Mouse (Mus musculus): ENCODE measurements around the gene Gm12166. TPM values are rescaled to one million over a fixed set of nuclear protein-coding genes. Genes with fewer than 3 reads are reported as not detected.

The Gm12166 gene
- total RNA-seq, 2 experiments from 2014 or later: 1.7 TPM; not detected in 1

DNA sequence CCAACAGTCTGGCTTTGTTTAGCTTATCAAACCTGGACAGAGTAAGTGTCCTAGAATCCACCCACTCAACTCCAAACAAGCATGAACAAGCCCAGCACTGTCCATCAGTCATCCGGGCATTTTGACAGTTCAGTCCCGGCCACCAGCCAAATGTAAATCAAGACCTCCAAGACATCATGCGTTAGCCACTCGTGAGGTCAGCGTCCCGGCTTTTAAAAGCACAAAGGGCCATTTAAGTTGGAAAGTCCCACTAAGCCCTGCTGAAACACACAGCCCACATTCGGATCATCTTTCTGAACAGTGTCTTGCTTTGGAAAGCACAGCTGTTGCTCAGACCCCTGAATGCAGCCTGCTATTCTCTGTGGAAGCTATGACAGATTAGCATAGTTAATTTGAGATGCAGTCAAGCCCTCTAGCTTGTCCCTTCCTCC lies 26.1 kb downstream of the Gm12166 start:
- no peak for ATAC-seq (replicated peaks; ENCODE audit: low FRiP score, poor library complexity, severe bottlenecking)

DNA sequence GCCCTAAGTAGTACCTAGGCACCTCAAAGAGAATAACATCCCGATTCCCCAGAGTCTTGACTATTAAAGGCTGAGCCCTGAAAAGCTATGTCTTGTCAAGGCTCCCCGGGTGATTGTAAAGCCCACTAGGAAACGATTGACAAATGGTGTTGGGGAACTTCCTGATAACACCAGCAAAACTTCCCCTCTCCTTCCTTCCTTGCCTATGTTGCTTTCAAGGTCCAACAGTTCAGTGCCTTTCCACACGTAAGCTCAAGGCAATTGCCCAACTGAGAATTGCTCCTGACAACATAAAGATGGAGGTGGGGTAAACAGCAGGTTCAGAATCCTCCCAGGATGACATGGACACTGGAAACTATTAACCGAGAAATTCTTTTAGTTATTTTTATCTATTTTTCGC lies 29.1 kb downstream of the Gm12166 start:
- ATAC-seq (replicated peaks; ENCODE audit: low FRiP score, poor library complexity, severe bottlenecking): no peak

DNA sequence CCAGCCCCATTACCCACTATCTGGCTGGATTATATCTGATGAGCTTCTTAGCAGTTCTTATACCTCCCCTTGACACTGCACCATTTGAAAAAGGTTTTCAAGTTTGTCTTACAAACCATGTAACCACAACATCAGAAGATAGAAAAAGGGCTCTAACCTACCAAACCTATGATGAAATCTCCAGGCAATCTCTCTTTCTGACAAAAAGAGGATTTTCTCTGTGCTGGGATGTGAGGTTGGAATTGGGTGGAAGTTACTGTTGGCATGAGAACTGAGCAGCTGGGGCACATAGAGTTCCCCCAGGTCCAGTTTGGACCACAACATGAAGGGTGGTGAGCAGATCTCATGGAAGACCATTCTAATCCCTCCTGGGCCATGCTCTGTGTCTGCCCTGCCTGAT lies 30.3 kb downstream of the Gm12166 start:
- ATAC-seq (replicated peaks; ENCODE audit: low FRiP score, poor library complexity, severe bottlenecking): no peak

DNA sequence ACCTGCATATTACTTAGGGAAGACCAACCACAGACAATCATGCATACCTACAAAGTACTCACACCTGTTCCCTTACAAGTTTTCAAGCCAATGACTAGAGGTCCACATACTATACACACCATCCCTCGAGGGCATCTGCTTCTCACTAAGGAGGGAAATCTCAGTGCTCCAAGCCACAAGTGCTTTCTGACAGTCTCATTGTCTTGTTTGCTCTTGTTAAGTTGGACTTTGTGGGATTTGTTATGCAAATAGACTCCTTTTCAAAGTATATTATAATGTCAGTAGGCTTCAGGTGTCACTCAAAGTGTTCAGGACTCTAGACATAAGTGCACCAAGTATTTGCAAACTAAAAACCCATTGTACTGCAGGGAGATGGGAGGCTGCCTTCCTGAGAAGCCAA lies 31.9 kb downstream of the Gm12166 start:
- no peak for ATAC-seq (replicated peaks; ENCODE audit: low FRiP score, poor library complexity, severe bottlenecking)

DNA sequence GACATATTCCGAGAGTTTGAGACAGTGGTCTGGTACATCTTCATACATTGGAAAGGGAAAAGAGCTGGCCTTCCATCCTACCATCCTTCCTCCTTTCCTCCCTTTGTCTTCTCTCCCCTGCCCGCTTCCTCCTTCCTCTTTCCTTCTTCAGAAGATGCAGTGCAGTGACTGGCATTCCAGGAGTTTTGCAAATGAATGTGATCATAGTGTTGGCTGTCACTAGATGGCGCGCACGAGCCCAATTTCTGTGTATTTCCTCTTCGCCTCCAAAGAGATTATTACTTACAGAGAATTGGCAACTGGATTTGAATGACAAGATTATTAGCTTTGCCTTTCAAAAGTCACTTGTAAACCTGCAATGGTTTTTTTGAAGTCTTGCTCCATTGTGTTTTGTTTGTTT lies 36.1 kb downstream of the Gm12166 start:
- ATAC-seq (replicated peaks; ENCODE audit: low FRiP score, poor library complexity, severe bottlenecking): no peak

Other genes with a start within 250 kb of the Gm12166 start
- 34.6 and 36.9 TPM in 2 replicates for gene Clint1, start 200.3 kb downstream of the Gm12166 start, total RNA-seq (2015; ENCODE audit: low replicate concordance)
- 32.9 and 46.5 TPM in 2 replicates for gene Clint1, start 200.3 kb downstream of the Gm12166 start, total RNA-seq (2017; ENCODE audit: low replicate concordance)
- 0.42 and 0.72 TPM in 2 replicates for gene Lsm11, start 107.4 kb downstream of the Gm12166 start, total RNA-seq (2015; ENCODE audit: low replicate concordance)
- gene Lsm11, start 107.4 kb downstream of the Gm12166 start, total RNA-seq (2017; ENCODE audit: low replicate concordance): 1.3 and 1.6 TPM in 2 replicates
- gene Thg1l, start 96.8 kb downstream of the Gm12166 start, total RNA-seq (2015; ENCODE audit: low replicate concordance): 1.4 and 1.7 TPM in 2 replicates
- gene Thg1l, start 96.8 kb downstream of the Gm12166 start, total RNA-seq (2017; ENCODE audit: low replicate concordance): 1.4 and 1.5 TPM in 2 replicates
- gene Sox30, start 72.0 kb downstream of the Gm12166 start, total RNA-seq (2015; ENCODE audit: low replicate concordance): not detected in 2 replicates
- gene Sox30, start 72.0 kb downstream of the Gm12166 start, total RNA-seq (2017; ENCODE audit: low replicate concordance): not detected in 2 replicates
- 1.7 and 4.7 TPM in 2 replicates for gene Adam19, start 3.7 kb upstream of the Gm12166 start, total RNA-seq (2015; ENCODE audit: low replicate concordance)
- gene Adam19, start 3.7 kb upstream of the Gm12166 start, total RNA-seq (2017; ENCODE audit: low replicate concordance): 2.4 and 4.1 TPM in 2 replicates
- gene Nipal4, start 114.2 kb upstream of the Gm12166 start, total RNA-seq (2015; ENCODE audit: low replicate concordance): not detected in 2 replicates
- not detected in 2 replicates for gene Nipal4, start 114.2 kb upstream of the Gm12166 start, total RNA-seq (2017; ENCODE audit: low replicate concordance)
- gene Fndc9, start 183.2 kb upstream of the Gm12166 start, total RNA-seq (2015; ENCODE audit: low replicate concordance): not detected in 2 replicates
- gene Fndc9, start 183.2 kb upstream of the Gm12166 start, total RNA-seq (2017; ENCODE audit: low replicate concordance): not detected in 2 replicates